Mouse (Mus musculus) ovary, postnatal 14 days (tissue): Measurements from ENCODE around the gene Tcp11l2.

Experiments
- DNase-seq: peaks from one replicate; pipeline ENCODE4 v3.0.0; 2022; ENCODE audit warnings: low spot score

The Tcp11l2 gene

GRCm38 (mm10) chr10:84556120-84556519, 20.3 kb upstream of the Tcp11l2 start:
- no peak for DNase-seq

- DNase-seq = no peak
Measured at GRCm38 (mm10) chr10:84558511-84558910, 17.9 kb upstream of the Tcp11l2 start.

- no peak for DNase-seq
Measured at GRCm38 (mm10) chr10:84559986-84560385, 16.4 kb upstream of the Tcp11l2 start.

GRCm38 (mm10) chr10:84562121-84562520, 14.3 kb upstream of the Tcp11l2 start:
- no peak for DNase-seq

DNA sequence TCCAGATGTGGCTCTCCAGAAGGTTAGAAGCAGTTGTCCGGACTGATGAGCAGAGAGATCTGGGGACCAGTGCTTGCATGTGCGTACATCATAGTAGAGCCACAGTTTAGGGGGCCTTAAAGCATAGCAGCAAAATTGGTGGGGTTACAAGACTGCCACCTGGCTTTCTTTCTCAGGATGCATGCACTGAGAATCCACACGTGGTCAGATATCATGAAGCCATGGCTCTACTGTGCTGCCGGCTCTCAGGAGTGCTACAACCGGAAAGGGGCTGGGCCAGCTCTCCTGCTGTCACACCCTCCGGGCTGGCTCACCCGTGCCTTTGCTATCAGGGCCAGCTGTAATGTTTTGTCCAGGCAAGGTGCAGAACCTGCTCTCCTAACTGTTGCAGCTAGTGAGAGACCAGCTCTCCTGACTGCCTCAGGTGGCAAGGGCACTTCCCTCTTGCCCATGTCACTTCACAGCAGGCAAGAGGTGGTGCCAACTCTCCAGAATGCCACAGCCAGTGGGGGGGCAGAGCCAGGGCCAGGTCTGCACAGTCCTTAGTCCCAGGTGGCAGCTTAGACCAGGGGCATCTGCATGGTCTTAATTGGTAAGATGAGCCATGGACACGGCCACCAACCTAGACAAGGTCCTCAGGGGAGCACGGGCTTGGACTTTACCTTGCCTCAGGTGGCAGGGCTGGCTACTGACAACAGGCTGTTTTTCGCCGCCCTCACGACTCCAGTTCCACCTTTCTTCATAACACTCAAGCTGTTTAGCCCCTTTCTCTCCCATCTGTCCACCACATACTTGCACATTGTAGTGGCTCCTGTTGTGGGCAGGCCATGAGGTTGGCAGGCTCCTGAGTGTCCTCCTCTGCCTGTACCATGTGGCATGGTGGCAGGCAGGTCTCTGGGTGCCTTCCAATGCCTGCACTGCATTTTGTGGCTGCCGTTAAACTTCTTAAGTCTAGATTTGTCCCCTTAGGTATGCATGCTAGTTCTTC, 13.6 kb upstream of the Tcp11l2 start:
- DNase-seq = no peak

DNA sequence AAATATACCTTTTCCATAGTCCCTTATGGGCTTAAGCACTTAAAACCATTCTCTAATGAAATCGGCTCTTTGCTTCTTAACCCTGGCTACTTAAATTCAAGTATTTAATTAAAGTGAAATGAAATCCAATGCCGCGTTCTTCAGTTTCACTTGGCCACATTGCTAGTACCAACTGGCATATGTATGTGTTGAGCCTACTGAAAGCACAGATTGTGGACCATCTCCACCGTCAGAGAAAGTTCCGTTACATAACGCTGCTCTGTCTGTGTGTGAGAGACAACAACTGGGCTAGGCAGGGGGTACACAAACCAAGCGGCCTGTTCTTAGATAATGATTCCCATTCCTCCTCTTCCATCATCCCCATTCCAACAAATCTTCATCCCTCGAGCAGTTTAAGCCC, 12.0 kb upstream of the Tcp11l2 start:
- DNase-seq = no peak

- no peak for DNase-seq
Measured at GRCm38 (mm10) chr10:84571052-84571639, 5.3 kb upstream of the Tcp11l2 start.

GRCm38 (mm10) chr10:84573671-84574420, 2.6 kb upstream of the Tcp11l2 start:
- no peak for DNase-seq

GRCm38 (mm10) chr10:84576029-84576394, 414 bp upstream of the Tcp11l2 start:
- DNase-seq = no peak

GRCm38 (mm10) chr10:84577071-84577727, 773 bp downstream of the Tcp11l2 start:
- peak; percentile 58 for DNase-seq

- no peak for DNase-seq
Measured at GRCm38 (mm10) chr10:84578738-84579137, 2.3 kb downstream of the Tcp11l2 start.

DNA sequence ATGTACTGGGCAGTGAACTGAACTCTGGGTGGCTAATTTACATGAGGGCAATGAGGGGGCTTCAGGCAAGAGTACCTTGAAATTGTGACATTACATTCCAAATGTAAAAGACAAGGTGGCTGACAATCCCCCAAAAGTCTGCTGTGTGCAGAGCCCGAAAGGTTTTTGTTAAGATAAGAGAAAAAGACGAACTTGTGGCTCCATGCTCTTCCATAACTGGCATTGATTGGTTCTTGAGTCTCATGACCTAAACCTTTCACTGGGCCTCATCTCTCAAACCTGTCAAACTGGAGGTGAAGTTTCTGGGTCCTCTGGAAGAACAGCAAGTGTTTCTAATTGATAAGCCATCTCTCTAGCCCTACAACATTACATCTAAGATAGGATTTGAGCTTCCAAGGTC, 3.1 kb downstream of the Tcp11l2 start:
- no peak for DNase-seq

DNA sequence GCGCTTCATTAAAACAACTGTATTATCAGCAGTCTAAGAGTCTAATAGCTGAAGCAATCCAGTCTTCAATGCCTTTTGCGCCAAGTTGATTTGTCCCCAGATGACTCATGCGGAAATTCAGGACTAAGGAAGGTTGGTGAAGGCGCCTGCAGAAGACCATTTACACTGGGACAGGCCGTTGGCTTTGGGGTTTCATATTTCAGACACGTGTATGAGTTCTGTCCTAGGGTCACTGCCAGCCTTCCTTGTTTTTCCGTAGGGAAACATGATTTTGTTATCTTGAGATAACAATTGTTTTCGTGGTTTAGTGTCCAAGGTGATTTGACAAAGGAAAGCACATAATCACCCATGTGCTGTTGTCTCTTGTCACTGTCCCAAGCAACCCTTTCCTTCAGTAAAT, 4.8 kb downstream of the Tcp11l2 start:
- no peak for DNase-seq

DNA sequence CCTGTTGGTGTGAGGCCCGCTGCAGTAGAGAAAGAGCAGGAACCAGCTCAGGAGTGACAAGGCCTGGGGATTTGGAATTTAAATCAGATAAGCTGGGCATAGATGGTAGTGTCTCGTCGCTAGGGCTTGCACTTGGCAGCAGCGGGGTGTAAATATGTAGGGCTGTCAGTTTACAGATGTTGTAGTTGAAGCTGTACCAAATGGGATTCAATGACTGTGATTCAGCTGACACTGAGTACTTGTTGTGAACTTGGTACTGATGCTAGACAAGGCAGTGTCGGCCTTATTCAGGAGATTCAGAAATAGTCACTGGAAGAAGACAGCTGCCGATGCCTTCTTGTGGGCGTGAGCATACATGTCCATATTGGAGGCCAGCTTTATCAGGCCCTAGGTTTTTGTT, 5.8 kb downstream of the Tcp11l2 start:
- DNase-seq = no peak

DNA sequence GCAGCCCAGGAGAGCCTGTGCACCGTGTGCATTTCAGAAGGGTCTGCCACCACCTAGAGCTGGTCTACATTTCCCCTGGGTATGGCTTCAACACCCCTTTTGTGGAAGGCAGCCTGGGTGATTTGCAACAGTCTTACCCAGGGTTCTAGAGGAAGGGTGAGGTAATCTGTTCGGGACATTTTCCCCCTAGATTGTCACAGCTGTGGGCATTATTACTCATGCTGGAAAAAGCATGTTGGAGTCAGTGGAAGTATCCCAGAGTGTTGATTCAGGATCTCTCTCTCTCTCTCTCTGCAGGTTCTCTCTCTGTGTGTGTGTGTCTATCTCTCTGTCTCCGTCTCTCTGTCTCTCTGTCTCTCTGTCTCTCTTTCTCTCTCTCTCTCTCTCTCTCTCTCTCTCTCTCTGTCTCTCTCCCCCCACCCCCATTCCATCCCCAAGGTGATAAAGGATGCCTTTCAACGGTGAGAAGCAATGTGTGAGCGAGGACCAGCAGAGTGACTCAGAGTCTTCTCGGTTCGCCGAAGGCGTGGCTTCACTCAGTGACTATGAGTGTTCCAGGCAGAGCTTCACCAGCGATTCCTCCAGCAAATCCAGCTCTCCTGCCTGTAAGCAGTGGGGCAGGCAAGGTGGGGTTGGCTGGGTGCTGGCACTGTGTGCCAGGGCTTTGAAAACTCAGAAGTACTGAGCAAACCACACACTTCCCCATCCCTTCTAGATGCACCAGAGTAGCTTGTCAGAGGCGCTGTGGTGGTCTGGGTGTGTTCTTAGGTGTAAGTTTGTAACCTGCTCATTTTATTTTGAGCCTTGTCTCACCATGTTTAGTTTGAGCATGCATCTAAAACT, 8.2 kb downstream of the Tcp11l2 start:
- DNase-seq = no peak

- DNase-seq = no peak
Measured at GRCm38 (mm10) chr10:84585294-84585650, 8.8 kb downstream of the Tcp11l2 start.

- DNase-seq = no peak
Measured at GRCm38 (mm10) chr10:84590956-84591355, 14.5 kb downstream of the Tcp11l2 start.

DNA sequence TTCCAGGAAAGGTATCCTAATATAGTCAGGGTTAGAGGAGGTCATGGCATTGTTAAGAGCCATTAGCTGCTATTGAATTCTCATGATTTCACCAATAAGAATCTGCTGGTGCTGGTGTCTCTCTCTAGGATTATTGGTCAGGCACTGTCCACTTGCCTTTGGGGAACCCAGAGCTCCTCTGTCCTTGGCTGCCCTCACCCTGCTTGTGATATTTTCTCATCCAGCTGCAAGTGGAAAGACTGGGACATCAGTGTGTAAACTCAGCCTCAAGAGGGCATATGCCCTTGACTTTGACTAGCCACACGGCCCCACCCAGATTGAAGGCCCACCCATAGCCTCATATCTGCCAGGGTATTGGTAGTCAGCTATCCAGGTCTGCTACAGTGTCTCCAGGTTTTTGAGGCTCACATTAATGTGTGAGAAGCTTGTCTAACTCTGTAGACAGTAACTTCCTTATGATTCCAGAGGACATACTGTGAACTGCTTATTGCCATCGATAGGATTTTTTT, 15.3 kb downstream of the Tcp11l2 start:
- no peak for DNase-seq

- DNase-seq = no peak
Measured at GRCm38 (mm10) chr10:84592745-84593144, 16.3 kb downstream of the Tcp11l2 start.

DNA sequence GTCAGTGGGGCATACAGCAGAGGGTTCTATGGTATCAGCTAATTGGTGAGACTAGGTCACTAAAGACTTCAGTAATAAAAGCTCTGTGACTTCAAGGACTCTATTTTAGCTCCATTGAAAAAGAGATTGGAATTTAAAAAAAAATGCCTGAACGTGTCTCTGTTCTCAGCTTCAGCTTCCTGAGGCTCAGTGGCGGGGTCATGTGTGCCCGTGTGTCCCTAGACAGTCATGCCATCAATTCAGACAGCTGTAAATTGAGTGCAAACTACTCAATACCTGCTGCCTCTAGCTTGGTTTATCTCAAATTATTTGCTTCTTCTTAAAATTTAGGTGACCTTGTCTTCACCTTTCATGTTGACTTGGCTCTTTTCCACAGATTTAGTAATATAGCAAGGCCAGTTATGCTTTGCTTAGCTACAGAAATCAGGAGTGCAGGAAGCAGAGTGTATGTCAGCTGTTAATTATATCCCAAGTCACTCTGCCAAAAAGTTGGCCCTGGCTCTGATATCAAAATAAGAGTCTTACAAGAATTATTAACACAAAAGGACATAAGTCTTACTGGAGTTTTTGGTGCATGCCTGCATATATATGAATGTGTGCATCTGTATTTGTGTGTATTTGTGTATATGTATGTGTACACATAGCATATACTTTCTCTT, 20.8 kb downstream of the Tcp11l2 start:
- no peak for DNase-seq

DNA sequence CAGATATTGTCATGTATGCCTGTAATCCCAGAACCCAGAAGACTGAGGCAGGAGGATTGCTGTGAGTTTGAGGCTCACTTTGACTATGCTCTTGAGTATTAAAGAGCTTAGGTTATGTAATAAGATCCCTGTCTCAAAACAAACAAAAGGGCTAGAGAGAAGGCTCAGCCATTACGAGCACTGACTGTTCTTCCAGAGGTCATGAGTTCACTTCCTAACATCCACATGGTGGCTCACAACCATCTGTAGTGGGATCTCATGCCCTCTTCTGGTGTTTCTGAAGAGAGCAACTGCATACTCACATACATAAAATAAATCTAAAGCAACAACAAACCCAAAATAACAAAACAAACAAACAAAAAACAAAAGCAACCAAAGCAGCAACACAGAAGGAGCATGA, 21.7 kb downstream of the Tcp11l2 start:
- DNase-seq = no peak
